ENCODE assay signal across 8 mouse cellular contexts in the genomic region with DNA sequence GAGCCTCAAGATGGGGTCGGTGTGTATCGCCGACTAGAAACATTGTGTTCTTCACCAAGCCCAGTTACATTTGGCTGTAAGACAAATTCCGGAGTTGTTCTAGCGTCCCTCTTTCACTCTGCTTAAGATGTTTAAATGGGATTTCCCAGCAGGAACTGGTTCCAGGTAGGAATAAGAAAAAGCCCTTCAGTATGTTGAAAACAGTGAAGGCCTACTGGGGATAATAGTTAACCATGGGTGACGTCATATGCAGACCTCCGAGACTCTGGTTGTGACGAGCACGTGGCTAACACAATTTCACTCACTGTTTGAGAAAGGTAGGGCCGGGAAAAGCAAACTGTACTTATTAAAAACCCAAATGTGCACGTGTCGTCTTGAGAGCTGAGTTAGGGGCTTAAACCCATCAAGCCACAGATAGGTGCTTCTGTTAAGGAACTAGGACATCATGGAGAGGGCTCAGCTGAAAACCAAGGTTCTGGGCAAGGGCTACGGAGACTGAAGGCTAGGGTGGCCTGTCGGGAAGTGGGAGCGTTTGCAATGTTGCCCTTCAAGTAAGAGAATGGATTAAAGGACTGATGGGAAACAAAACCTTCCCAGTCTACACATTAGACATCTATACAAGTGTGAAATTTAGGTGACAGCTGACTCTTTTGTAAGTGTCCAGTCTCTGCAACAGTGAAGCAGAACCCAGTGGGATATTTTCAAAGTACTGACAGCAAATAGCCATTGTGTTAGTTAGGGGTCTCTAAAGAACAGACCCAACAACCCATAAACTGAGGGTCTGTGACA. TPM values are rescaled to one million over a fixed set of nuclear protein-coding genes. Genes with fewer than 3 reads are reported as not detected.
A peak's percentile ranks its signal among the peaks of the same experiment; 100 is the strongest.
DNase-seq lines count a peak whose midpoint lies in the region; ATAC-seq lines count a peak whose summit lies in the region.

No protein-coding gene starts in this region.

- no peak overlapping the region for H3K27ac ChIP-seq in heart, embryonic 15.5 days
- no peak overlapping the region for H3K27ac ChIP-seq in embryonic facial prominence, embryonic 11.5 days (replicated peaks; ENCODE audit: low read depth, low read length)
- H3K27ac ChIP-seq in forebrain, embryonic 16.5 days (ENCODE audit: low read length): peak overlapping the region; percentile 99
- no peak overlapping the region for H3K27ac ChIP-seq in limb, embryonic 15.5 days

- peak overlapping the region; percentile 91; the same call in 1 of the 2 replicates for H3K4me2 ChIP-seq in heart, embryonic 15.5 days
- H3K4me2 ChIP-seq in embryonic facial prominence, embryonic 11.5 days (ENCODE audit: low read depth, low read length): peak overlapping the region; percentile 60; the same call in 1 of the 2 replicates
- peak overlapping the region; percentile 55 for H3K4me2 ChIP-seq in forebrain, embryonic 16.5 days (ENCODE audit: low read length)
- H3K4me2 ChIP-seq in limb, embryonic 15.5 days: peak overlapping the region; percentile 79

- no peaks in the 10 kb centered on the region for H3K36me3 ChIP-seq in heart, embryonic 15.5 days
- no peaks in the 10 kb centered on the region for H3K36me3 ChIP-seq in embryonic facial prominence, embryonic 11.5 days (replicated peaks; ENCODE audit: control insufficient read depth, insufficient read depth, low read depth, low read length)
- H3K36me3 ChIP-seq in forebrain, embryonic 16.5 days (ENCODE audit: control insufficient read depth, insufficient read depth): no peaks in the 10 kb centered on the region
- no peaks in the 10 kb centered on the region for H3K36me3 ChIP-seq in limb, embryonic 15.5 days

- no peaks in the 10 kb centered on the region for H3K9me3 ChIP-seq in heart, embryonic 15.5 days (replicated peaks)
- H3K9me3 ChIP-seq in embryonic facial prominence, embryonic 11.5 days (replicated peaks; ENCODE audit: control insufficient read depth, low read length): no peaks in the 10 kb centered on the region
- no peaks in the 10 kb centered on the region for H3K9me3 ChIP-seq in forebrain, embryonic 16.5 days (ENCODE audit: control insufficient read depth, low read length)
- H3K9me3 ChIP-seq in limb, embryonic 15.5 days: 0 out of 2 replicates have a peak, but pooled peaks cover 3% of the 10 kb centered on the region

- ATAC-seq in heart, embryonic 15.5 days (replicated peaks; ENCODE audit: insufficient number of reproducible peaks, insufficient read depth, low FRiP score, low read depth): no peak
- 0 out of 2 replicates have a peak, but pooled peaks have one; percentile 7 for ATAC-seq in embryonic facial prominence, embryonic 11.5 days (replicated peaks; ENCODE audit: insufficient number of reproducible peaks, low FRiP score, low TSS enrichment, low read depth)
- peak; percentile 0; the same call in 1 of the 2 replicates for ATAC-seq in forebrain, embryonic 16.5 days
- ATAC-seq in limb, embryonic 15.5 days (ENCODE audit: insufficient number of reproducible peaks, low FRiP score, low TSS enrichment, low read depth): no peak

- intact Hi-C loops in heart, postnatal 25 days (cut with DNase I): no loop called here

- H3K9ac ChIP-seq in heart, embryonic 15.5 days: no peak overlapping the region; the same call in 1 of the 2 replicates
- no peak overlapping the region for H3K9ac ChIP-seq in embryonic facial prominence, embryonic 11.5 days (replicated peaks; ENCODE audit: low read length)
- H3K9ac ChIP-seq in forebrain, embryonic 16.5 days (replicated peaks; ENCODE audit: low read depth, low read length): peak overlapping the region; percentile 87
- H3K9ac ChIP-seq in limb, embryonic 15.5 days: no peak overlapping the region

- no peak for DNase-seq in heart, postnatal 25 days (ENCODE audit: low spot score)
- no peak for DNase-seq in embryonic facial prominence, embryonic 11.5 days (ENCODE audit: low spot score)
- no peak for DNase-seq in c-Kit-positive CD71-positive TER-119-positive erythroid progenitor cells, embryonic 14.5 days (ENCODE audit: low spot score)
- DNase-seq in urinary bladder, postnatal 10 days (ENCODE audit: low spot score): no peak
- no peak for DNase-seq in urinary bladder, postnatal 4 days (ENCODE audit: low spot score in 2 of 2)

- 56% methylated on average over 15 of the region's 15 CpGs for WGBS in heart, embryonic 15.5 days
- 47% methylated on average over 15 of the region's 15 CpGs for WGBS in embryonic facial prominence, embryonic 11.5 days
- 14% methylated on average over 15 of the region's 15 CpGs for WGBS in forebrain, embryonic 16.5 days
- 47% methylated on average over 15 of the region's 15 CpGs for WGBS in limb, embryonic 15.5 days

- peaks cover 35% of the 10 kb centered on the region for H3K27me3 ChIP-seq in heart, embryonic 15.5 days
- peaks cover 7% of the 10 kb centered on the region for H3K27me3 ChIP-seq in embryonic facial prominence, embryonic 11.5 days (ENCODE audit: control insufficient read depth, insufficient read depth, low read length)
- no peaks in the 10 kb centered on the region for H3K27me3 ChIP-seq in forebrain, embryonic 16.5 days (replicated peaks; ENCODE audit: control insufficient read depth, insufficient read depth, low read length)
- peaks cover 33% of the 10 kb centered on the region for H3K27me3 ChIP-seq in limb, embryonic 15.5 days

- no peak overlapping the region for H3K4me3 ChIP-seq in heart, embryonic 15.5 days
- H3K4me3 ChIP-seq in embryonic facial prominence, embryonic 11.5 days (ENCODE audit: low read depth, low read length): peak overlapping the region; percentile 24; the same call in 1 of the 2 replicates
- peak overlapping the region; percentile 64 for H3K4me3 ChIP-seq in forebrain, embryonic 16.5 days (replicated peaks; ENCODE audit: low read length)
- H3K4me3 ChIP-seq in limb, embryonic 15.5 days: no peak overlapping the region

- peaks cover 16% of the 10 kb centered on the region for H3K4me1 ChIP-seq in heart, embryonic 15.5 days (replicated peaks)
- H3K4me1 ChIP-seq in embryonic facial prominence, embryonic 11.5 days (ENCODE audit: control insufficient read depth, insufficient read depth, low read length): peaks cover 6% of the 10 kb centered on the region; the same call in 1 of the 2 replicates
- H3K4me1 ChIP-seq in forebrain, embryonic 16.5 days (replicated peaks; ENCODE audit: control insufficient read depth, insufficient read depth, low read length): peaks cover 42% of the 10 kb centered on the region
- H3K4me1 ChIP-seq in limb, embryonic 15.5 days: peaks cover 19% of the 10 kb centered on the region

RNA-seq across cellular contexts. Expression of gene Trim2, which starts 0.8 kb away (rescaled TPM):
- polyA plus RNA-seq in heart, embryonic 15.5 days (2015; fragmentation: Nextera tagmentation; extraction: Ambion mirVana): 7.9 and 11.9 TPM in 2 replicates
- total RNA-seq in heart, postnatal 25 days (2021): 1 to 10 TPM; 6.4 to 7.5 TPM
- polyA plus RNA-seq in embryonic facial prominence, embryonic 11.5 days (2014; fragmentation: Nextera tagmentation; extraction: Ambion mirVana): 37.4 and 37.7 TPM in 2 replicates
- polyA plus RNA-seq in forebrain, embryonic 16.5 days (2015; fragmentation: Nextera tagmentation; extraction: Ambion mirVana): 195 and 201 TPM in 2 replicates
- 33.4 and 35.9 TPM in 2 replicates for polyA plus RNA-seq in limb, embryonic 15.5 days (2015; fragmentation: Nextera tagmentation; extraction: Ambion mirVana)

Comparison
In these comparisons a context has a peak if more than half of its experiments do, and no peak if none do; other contexts are left out.
1. ATAC-seq: peak in embryonic facial prominence, embryonic 11.5 days (single experiment) and forebrain, embryonic 16.5 days (single experiment); none in heart, embryonic 15.5 days (single experiment) and limb, embryonic 15.5 days (single experiment).
2. H3K4me3 ChIP-seq: peak in embryonic facial prominence, embryonic 11.5 days (single experiment) and forebrain, embryonic 16.5 days (single experiment); none in heart, embryonic 15.5 days (single experiment) and limb, embryonic 15.5 days (single experiment).
3. Peak in every context shown above with its lines, with median percentiles within 50 percentile points of each other: H3K4me2 ChIP-seq.